Mouse (Mus musculus): ENCODE results near the gene Meox1.

The Meox1 gene

DNA sequence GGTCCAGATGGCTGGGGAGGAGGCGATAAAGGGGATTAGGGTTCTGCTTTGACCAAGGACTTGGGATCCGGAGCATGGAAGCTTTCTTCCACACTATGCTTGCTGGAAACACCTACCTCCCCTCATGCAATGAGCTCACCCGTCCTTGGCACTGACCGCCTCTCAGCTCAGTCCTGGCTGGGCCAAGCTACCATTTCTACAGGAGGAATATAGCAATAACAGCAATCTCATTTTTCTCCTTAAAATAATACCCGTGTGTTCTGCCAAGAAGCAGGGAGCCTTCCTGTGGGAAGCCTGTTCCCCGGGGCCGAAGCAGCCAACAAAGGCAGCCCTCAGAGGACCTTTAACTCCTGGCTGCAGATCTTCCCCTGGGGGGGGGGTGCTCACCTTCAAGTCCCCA lies 43.1 kb downstream of the Meox1 start:
- no peak for DNase-seq (ENCODE audit: low read depth)

DNA sequence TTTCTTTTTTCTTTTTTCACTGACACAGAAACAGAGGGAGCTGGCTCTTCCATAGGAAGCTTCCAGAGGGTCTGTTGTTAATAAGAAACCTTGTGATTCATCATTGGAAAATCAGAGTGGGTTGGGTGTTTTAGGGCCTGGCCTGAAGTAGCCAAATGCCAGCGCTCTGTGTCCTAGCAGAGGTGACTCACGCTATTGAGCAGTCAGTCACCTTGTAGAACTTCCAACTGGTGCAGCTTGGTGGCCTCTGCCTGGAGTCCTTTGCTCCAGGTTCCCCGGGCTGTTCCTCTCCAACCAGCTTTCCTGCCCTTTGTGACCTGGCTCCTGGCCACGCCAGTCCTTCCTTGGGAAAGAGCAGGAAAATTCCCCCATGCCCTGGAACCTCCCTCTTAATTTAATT lies 44.9 kb downstream of the Meox1 start:
- no peak for DNase-seq (ENCODE audit: low read depth)

DNA sequence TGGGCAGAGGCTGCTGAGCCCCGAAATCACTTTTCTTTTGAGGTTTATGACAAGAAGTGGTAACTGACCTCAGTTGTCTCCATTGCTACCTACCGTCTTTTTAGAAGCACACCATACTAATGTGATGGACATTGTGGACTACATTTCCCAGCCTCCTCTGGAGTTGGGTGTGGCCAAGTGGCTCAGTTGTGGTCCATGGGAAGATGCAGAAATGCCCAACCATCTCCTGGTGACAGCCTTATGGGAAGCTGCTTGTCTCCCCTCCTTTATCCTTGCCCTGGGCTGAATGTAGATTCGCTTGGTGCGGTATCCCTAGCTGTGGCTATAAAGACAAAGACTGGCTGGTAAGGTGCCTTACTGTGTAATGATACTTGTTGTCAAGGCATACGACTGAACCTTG lies 46.7 kb downstream of the Meox1 start:
- no peak for DNase-seq (ENCODE audit: low read depth)

DNA sequence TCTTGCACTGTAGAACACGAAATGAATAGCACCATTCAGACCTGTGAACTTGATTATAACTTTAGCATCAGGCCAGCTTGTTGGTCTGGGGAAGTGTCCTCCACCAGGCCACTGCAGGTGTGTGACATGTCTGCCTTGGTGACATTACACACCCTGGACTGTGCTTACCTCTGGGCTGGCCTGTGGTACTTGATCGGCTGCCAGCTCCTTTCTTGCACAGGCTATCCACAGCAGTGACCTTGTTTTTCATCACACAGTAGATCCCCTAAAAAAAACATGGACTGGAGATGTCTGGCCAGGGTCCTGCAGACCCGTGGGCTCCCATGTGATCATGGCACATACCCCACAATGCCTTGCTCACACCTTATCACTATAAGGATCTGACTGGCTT lies 51.4 kb downstream of the Meox1 start:
- no peak for DNase-seq (ENCODE audit: low read depth)

DNA sequence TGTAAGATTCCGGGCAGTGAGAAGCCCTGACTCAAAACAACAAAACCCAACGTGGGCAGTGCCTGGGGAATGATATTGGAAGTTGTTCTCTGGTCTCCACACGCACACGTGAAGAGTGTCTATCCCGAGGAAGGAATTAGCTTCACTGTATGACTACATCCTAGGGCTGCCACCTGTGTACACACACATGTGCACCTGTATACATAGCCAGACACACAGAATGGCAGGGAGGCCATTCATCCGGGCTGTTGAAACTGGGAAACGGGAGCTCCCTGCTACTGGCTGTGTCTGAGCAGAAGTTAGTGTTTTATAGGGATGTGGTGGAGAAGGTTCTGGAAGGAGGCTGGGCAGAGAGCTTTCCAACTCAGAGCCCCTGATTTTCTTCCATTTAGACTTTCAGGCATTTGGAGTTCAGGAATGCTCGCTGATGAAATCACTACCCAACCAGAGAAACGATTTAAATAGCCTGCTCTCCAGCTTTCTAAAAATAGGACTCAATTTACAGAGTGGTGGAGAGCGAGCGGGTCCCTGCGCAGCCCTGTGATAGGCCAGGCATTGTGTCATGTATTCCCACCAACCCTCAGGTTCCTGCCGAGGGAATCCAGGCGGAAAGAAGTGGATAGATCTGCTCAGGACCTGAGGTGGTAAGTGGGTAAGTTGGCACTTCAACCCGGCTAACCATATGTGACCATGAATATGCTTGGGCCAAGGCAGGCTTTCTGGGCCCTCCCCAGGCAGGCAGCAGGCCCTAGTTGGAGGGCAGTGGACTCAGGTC lies 52.0 kb downstream of the Meox1 start:
- no peak for DNase-seq (ENCODE audit: low read depth)

DNA sequence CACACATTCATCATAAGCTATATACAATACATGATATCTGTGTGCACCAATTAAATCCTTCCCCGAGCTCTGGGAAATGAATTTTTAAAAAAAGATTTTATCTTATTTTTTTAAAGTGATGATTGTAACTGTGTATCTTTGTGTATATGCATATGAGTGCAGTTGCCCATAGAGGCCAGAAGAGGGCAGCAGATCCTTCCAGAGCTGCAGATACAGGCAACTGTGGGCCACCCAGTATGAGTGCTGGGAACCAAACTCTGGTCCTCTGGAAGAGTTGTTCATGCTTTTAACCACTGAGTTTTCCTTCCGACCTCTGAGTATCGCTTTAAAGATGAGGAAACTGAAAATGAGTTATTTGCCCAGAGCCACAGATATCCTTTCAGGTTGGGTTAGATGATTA lies 53.8 kb downstream of the Meox1 start:
- DNase-seq (ENCODE audit: low read depth): peak; percentile 14

DNA sequence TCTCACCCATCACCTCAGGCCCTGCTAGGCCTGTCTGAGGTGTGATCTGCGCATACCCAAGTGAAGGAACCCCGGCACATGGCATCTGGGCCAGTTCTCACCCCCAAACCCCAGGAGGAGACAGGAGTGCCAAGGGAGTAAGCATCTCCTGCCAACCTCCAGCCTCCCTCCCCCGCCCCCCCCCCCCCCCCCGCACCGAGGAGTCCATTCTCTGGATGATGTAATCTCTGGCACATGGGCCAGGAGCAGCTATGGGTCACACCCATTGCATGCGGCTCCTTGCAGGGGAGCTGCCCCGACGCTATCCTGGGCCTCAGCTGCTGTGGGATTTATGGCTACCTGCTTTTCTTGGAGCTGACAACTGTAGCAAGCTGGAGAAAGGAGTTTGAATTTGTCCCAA lies 54.7 kb downstream of the Meox1 start:
- no peak for DNase-seq (ENCODE audit: low read depth)

DNA sequence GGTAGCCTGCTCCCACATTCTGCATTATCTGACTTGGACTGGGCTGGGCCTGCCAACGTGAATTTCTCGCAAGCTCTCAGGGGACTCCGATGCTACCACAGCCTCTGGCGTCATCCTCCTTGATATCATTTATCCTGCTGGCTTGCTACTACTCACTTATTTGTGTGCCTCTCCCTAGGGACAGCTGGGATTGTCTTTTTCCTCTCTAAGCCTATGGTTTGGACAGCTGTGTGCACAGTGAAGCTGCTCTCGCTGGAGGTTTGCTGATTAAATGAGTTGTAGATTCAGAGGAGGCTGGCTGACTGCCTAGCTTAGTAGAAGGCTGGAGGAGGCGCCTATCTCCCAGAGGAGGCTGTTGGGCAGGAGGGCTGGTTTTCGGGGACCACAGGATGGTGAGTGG lies 62.2 kb downstream of the Meox1 start:
- no peak for DNase-seq (ENCODE audit: low read depth)

DNA sequence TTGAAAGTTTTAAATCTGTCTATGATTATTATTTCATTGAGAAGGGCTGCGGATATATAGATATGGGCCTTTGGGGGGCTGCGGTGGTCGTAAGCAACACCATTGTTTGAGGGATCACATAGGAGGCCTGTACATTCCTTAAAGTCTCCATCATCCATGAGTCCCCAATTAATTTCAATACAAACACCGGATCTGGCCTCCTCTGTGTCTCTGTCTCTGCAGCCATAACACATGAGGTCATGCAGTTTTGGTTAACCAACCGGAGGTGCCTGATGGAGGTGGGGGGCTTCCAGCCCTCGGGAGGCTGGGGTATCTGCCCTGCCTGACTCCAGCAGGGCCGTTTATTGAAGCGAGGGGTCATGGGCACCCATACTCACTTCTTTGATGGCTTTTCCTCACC lies 63.6 kb downstream of the Meox1 start:
- no peak for DNase-seq (ENCODE audit: low read depth)

DNA sequence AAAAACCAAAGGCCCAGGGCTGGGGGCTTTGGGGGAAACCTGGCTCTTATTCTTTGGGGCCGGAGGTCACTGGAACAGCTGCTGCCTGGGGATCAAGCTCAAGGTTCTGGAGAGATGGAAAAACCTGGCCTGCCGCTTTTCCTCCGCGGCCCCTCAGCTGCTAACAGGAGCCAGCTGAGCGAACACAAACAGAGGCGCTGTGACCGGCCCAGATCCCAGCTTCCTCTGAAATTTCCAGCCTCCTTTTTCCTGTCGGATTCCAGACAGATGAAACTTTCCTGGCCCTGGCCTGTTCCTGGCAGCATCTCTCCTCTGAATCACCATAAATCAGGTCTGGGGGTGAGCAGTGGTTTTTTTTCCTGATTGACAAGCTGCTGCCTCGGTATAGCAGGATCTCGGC lies 64.1 kb downstream of the Meox1 start:
- DNase-seq (ENCODE audit: low read depth): no peak

DNA sequence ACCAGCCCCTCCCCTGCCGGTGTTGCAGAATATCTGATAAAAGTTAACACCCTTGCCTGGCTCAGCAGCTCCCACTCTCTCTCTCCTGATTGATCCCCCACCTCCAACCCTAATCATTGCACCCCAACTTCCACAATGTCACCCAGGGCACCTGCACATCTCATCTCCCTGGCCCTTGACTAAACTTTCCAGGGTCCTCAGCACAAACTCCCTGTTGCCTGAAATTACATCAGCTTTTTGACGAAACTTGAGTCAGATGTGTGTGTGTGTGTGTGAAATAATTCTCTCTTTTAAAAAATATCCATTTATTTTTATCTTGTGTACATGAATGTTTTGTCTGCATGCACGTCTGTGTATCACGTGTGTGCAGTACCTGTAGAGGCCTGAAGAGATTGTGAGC lies 65.5 kb downstream of the Meox1 start:
- no peak for DNase-seq (ENCODE audit: low read depth)
